Mouse (Mus musculus) MEL (cell line): ENCODE measurements around the gene Pole. TPM values are rescaled to one million over a fixed set of nuclear protein-coding genes. Genes with fewer than 3 reads are reported as not detected.

ENCODE experiments used
- DNase-seq: peaks from one replicate; pipeline ENCODE4 v3.0.0; 2011; ENCODE audit warnings: low read depth, low spot score
- H3K27ac ChIP-seq: 2 replicates; pipeline ENCODE4 v1.5.1; 2012; ENCODE audit warnings: low read depth, mild to moderate bottlenecking, control low read depth, low read length, moderate library complexity; ENCODE audit not compliant: control insufficient read depth
- H3K27me3 ChIP-seq, 2 experiments: fragments of 150-350 bp in 1 of 2; sonication (generic) in 1 of 2; 2 replicates each; pipeline ENCODE4 v1.6.1; 2012; ENCODE audit warnings: low read length in 2 of 2, mild to moderate bottlenecking in 2 of 2, improper control_type of control experiment in 1 of 2, moderate library complexity in 1 of 2; ENCODE audit not compliant: insufficient read depth in 2 of 2, control insufficient read depth in 1 of 2
- H3K36me3 ChIP-seq, 2 experiments: 2 replicates each; pipeline ENCODE4 v1.6.1; 2012 to 2014; ENCODE audit warnings: low read length in 2 of 2, improper control_type of control experiment in 1 of 2, inconsistent platforms in 1 of 2, mild to moderate bottlenecking in 1 of 2; ENCODE audit not compliant: insufficient read depth in 2 of 2, control insufficient read depth in 1 of 2
- H3K4me1 ChIP-seq, 2 experiments: fragments of 150-350 bp in 1 of 2; sonication (generic) in 1 of 2; 2 replicates each; pipeline ENCODE4 v1.6.1; 2012; ENCODE audit warnings: low read length in 2 of 2, improper control_type of control experiment in 1 of 2, mild to moderate bottlenecking in 1 of 2; ENCODE audit not compliant: insufficient read depth in 2 of 2, control insufficient read depth in 1 of 2
- H3K4me3 ChIP-seq, 2 experiments: fragments of 150-350 bp in 1 of 2; sonication (generic) in 1 of 2; 2 replicates each; pipeline ENCODE4 v1.5.1; 2012; ENCODE audit warnings: low read depth in 2 of 2, low read length in 2 of 2, mild to moderate bottlenecking in 2 of 2, moderate library complexity in 2 of 2, control low read depth in 1 of 2, improper control_type of control experiment in 1 of 2; ENCODE audit not compliant: control insufficient read depth in 1 of 2, insufficient read depth in 1 of 2
- H3K79me2 ChIP-seq: 2 replicates; pipeline ENCODE4 v1.6.1; 2012; ENCODE audit warnings: mild to moderate bottlenecking, low read length, moderate library complexity; ENCODE audit not compliant: control insufficient read depth, poor library complexity, insufficient read depth
- H3K9ac ChIP-seq: 2 replicates; pipeline ENCODE4 v1.6.1; 2012; ENCODE audit warnings: low read depth, mild to moderate bottlenecking, control low read depth, low read length, moderate library complexity; ENCODE audit not compliant: control insufficient read depth, poor library complexity, severe bottlenecking
- H3K9me3 ChIP-seq: fragments of 150-350 bp; sonication (generic); replicated peaks from 2 replicates; pipeline ENCODE4 v1.6.1; 2012; ENCODE audit warnings: mild to moderate bottlenecking, low read length, improper control_type of control experiment, moderate library complexity; ENCODE audit not compliant: insufficient read depth
- CHD1 ChIP-seq: IDR thresholded peaks from 2 replicates; pipeline ENCODE4 v1.6.1; 2012; ENCODE audit warnings: low read depth, mild to moderate bottlenecking, inconsistent platforms, low read length, improper control_type of control experiment
- CHD2 ChIP-seq: IDR thresholded peaks from 2 replicates; pipeline ENCODE4 v1.6.1; 2011; ENCODE audit warnings: low read length, improper control_type of control experiment
- ELF1 ChIP-seq: IDR thresholded peaks from 2 replicates; pipeline ENCODE4 v1.6.1; 2014; ENCODE audit warnings: low read depth, mild to moderate bottlenecking, inconsistent platforms, low read length, improper control_type of control experiment, moderate library complexity
- ETS1 ChIP-seq: IDR thresholded peaks from 2 replicates; pipeline ENCODE4 v1.6.1; 2012; ENCODE audit warnings: low read depth, mild to moderate bottlenecking, inconsistent platforms, low read length, improper control_type of control experiment, moderate library complexity
- GABPA ChIP-seq: IDR thresholded peaks from 2 replicates; pipeline ENCODE4 v1.6.1; 2012; ENCODE audit warnings: low read depth, mild to moderate bottlenecking, inconsistent platforms, low read length, improper control_type of control experiment, moderate library complexity
- GATA1 ChIP-seq: IDR thresholded peaks from 2 replicates; pipeline ENCODE4 v1.6.1; 2011; ENCODE audit warnings: low read depth, low read length, improper control_type of control experiment
- HCFC1 ChIP-seq: IDR thresholded peaks from 2 replicates; pipeline ENCODE4 v1.6.1; 2012; ENCODE audit warnings: low read depth, mild to moderate bottlenecking, inconsistent platforms, low read length, improper control_type of control experiment, moderate library complexity
- KAT2A ChIP-seq: conservative IDR thresholded peaks from 2 replicates; pipeline ENCODE4 v1.6.1; 2012; ENCODE audit warnings: low read depth, low read length, improper control_type of control experiment, inconsistent platforms
- MYC ChIP-seq: IDR thresholded peaks from 2 replicates; pipeline ENCODE4 v1.6.1; 2011; ENCODE audit warnings: low read depth, mild to moderate bottlenecking, low read length, improper control_type of control experiment, moderate library complexity
- NRF1 ChIP-seq: IDR thresholded peaks from 2 replicates; pipeline ENCODE4 v1.6.1; 2014; ENCODE audit warnings: low read depth, mild to moderate bottlenecking, inconsistent platforms, low read length, improper control_type of control experiment, moderate library complexity; ENCODE audit not compliant: poor library complexity, insufficient read depth, severe bottlenecking
- POLR2AphosphoS2 ChIP-seq: IDR thresholded peaks from 2 replicates; pipeline ENCODE4 v1.6.1; 2011; ENCODE audit warnings: low read length, improper control_type of control experiment
- POLR2AphosphoS5 ChIP-seq: IDR thresholded peaks from 2 replicates; pipeline ENCODE4 v1.6.1; 2012; ENCODE audit warnings: low read depth, borderline replicate concordance, mild to moderate bottlenecking, inconsistent platforms, low read length, moderate library complexity, mixed read lengths
- RCOR1 ChIP-seq: IDR thresholded peaks from 2 replicates; pipeline ENCODE4 v1.6.1; 2012; ENCODE audit warnings: low read depth, mild to moderate bottlenecking, inconsistent platforms, low read length, improper control_type of control experiment
- SMC3 ChIP-seq: IDR thresholded peaks from 2 replicates; pipeline ENCODE4 v1.6.1; 2011; ENCODE audit warnings: low read depth, low read length, improper control_type of control experiment
- TAL1 ChIP-seq: IDR thresholded peaks from 2 replicates; pipeline ENCODE4 v1.6.1; 2012; ENCODE audit warnings: mild to moderate bottlenecking, inconsistent platforms, low read length, moderate library complexity, mixed read lengths
- TBP ChIP-seq: IDR thresholded peaks from 2 replicates; pipeline ENCODE4 v1.8.0; 2011; ENCODE audit warnings: low read depth, low read length, improper control_type of control experiment
- TCF12 ChIP-seq: IDR thresholded peaks from 2 replicates; pipeline ENCODE4 v1.6.1; 2014; ENCODE audit warnings: low read depth, mild to moderate bottlenecking, inconsistent platforms, low read length, improper control_type of control experiment, moderate library complexity
- USF1 ChIP-seq: IDR thresholded peaks from 2 replicates; pipeline ENCODE4 v1.6.1; 2014; ENCODE audit warnings: low read depth, mild to moderate bottlenecking, inconsistent platforms, low read length, improper control_type of control experiment, moderate library complexity
- ZC3H11A ChIP-seq: IDR thresholded peaks from 2 replicates; pipeline ENCODE4 v1.6.1; 2012; ENCODE audit warnings: low read depth, mild to moderate bottlenecking, inconsistent platforms, low read length, improper control_type of control experiment
- ZMIZ1 ChIP-seq: IDR thresholded peaks from 2 replicates; pipeline ENCODE4 v1.6.1; 2012; ENCODE audit warnings: low read depth, mild to moderate bottlenecking, inconsistent platforms, low read length, improper control_type of control experiment, moderate library complexity
- ZNF384 ChIP-seq: IDR thresholded peaks from 2 replicates; pipeline ENCODE4 v1.6.1; 2012; ENCODE audit warnings: low read depth, mild to moderate bottlenecking, inconsistent platforms, low read length, improper control_type of control experiment
- polyA plus RNA-seq, 2 experiments: library from polyadenylated mRNA; stranded (reverse) in 1 of 2; unstranded in 1 of 2; fragments of >175 nt in 1 of 2; fragments of >200 nt in 1 of 2; gene quantifications; 2 replicates each; pipeline versions ENCODE4 v1.2.1 to v1.2.4; 2012; ENCODE audit warnings: low replicate concordance in 2 of 2, low read depth in 1 of 2; ENCODE audit not compliant: insufficient read length in 2 of 2, insufficient read depth in 1 of 2, missing spikeins in 1 of 2
- total RNA-seq: library from RNA; depleted of rRNA; stranded (reverse); fragments of 300-350 nt; gene quantifications from 2 replicates; pipeline ENCODE4 v1.2.3, GENCODE M21; 2012

The Pole gene
- total and polyA plus RNA-seq, 3 experiments = 32.4 to 81.4 (median 52.6) TPM

GRCm38 (mm10) chr5:110308861-110309260, 22.8 kb downstream of the Pole start:
- no peak overlapping the region for H3K4me3 ChIP-seq
- H3K27ac ChIP-seq = no peak overlapping the region
- H3K79me2 ChIP-seq = no peaks in the 10 kb centered on the region
- H3K27me3 ChIP-seq = no peaks in the 10 kb centered on the region
- no peak for DNase-seq
- H3K9ac ChIP-seq = no peak overlapping the region
- TF ChIP-seq NRF1 (no peak), USF1 (no peak), RCOR1 (no peak), ETS1 (no peak), TAL1 (no peak), TBP (no peak), POLR2AphosphoS2 (no peak), CHD2 (no peak), KAT2A (no peak), HCFC1 (no peak), MYC (no peak), ELF1 (no peak), ZC3H11A (no peak), ZMIZ1 (no peak), ZNF384 (no peak), CHD1 (no peak), GATA1 (no peak), POLR2AphosphoS5 (no peak), GABPA (no peak)
- H3K9me3 ChIP-seq = no peaks in the 10 kb centered on the region
- H3K36me3 ChIP-seq = peaks cover 0 to 14% of the 10 kb centered on the region in 2 experiments; a peak in 2 of 4 replicates
- no peaks in the 10 kb centered on the region for H3K4me1 ChIP-seq

- H3K9ac ChIP-seq = no peak overlapping the region
Measured at GRCm38 (mm10) chr5:110313127-110313526, 27.0 kb downstream of the Pole start.

More at GRCm38 (mm10) chr5:110313127-110313526, 27.0 kb downstream of the Pole start:
- Histone ChIP-seq H3K9me3 (no peaks in the 10 kb centered on the region), H3K27ac (no peak overlapping the region), H3K4me3 (no peak overlapping the region), H3K27me3 (no peaks in the 10 kb centered on the region), H3K4me1 (no peaks in the 10 kb centered on the region), H3K79me2 (no peaks in the 10 kb centered on the region), H3K36me3 (peaks cover 0 to 18% of the 10 kb centered on the region in 2 experiments; a peak in 2 of 4 replicates)
- DNase-seq = no peak
- no peak for TF ChIP-seq POLR2AphosphoS5
- no peak for TF ChIP-seq TCF12
- no peak for TF ChIP-seq SMC3
- TF ChIP-seq ZNF384 = no peak
- TF ChIP-seq POLR2AphosphoS2 = no peak
- no peak for TF ChIP-seq TAL1
